Mouse (Mus musculus): Measurements from ENCODE around the gene Csf2.

- no peak for TF ChIP-seq ZNF384 (IDR thresholded peaks at IDR 0.05; ENCODE audit: low read depth, low read length)
- TF ChIP-seq POLR2A (IDR thresholded peaks at IDR 0.05; ENCODE audit: low read depth, low read length) = no peak
- no peak for TF ChIP-seq CTCF (conservative IDR thresholded peaks at IDR 0.05 in 1 of 2, IDR thresholded peaks at IDR 0.05 in 1 of 2; ENCODE audit: low read depth in 2 of 2, low read length in 2 of 2)
- TF ChIP-seq POLR2AphosphoS2 (IDR thresholded peaks at IDR 0.05; ENCODE audit: low read depth, low read length) = no peak
- TF ChIP-seq MAX (IDR thresholded peaks at IDR 0.05; ENCODE audit: low read length) = no peak
- no peak for TF ChIP-seq MAZ (IDR thresholded peaks at IDR 0.05; ENCODE audit: low read depth, low read length)
- TF ChIP-seq MXI1 (IDR thresholded peaks at IDR 0.05; ENCODE audit: low read depth, low read length) = no peak
- TF ChIP-seq MEF2A (IDR thresholded peaks at IDR 0.05; ENCODE audit: borderline replicate concordance, low read depth, low read length) = no peak
- TF ChIP-seq EP300 (IDR thresholded peaks at IDR 0.05; ENCODE audit: low read length) = no peak
- no peak for TF ChIP-seq USF2 (conservative IDR thresholded peaks at IDR 0.05; ENCODE audit: low read depth, low read length)
- TF ChIP-seq SMC3 (IDR thresholded peaks at IDR 0.05; ENCODE audit: low read depth, low read length) = no peak
- no peak for TF ChIP-seq JUN (IDR thresholded peaks at IDR 0.05; ENCODE audit: insufficient read depth, low read depth, low read length)
Observed at GRCm38 (mm10) chr11:54206993-54207392, 42.5 kb downstream of the Csf2 start.
